Mouse (Mus musculus) granulocyte monocyte progenitor cell, adult 5-6 weeks (primary cell): Measurements from ENCODE around the gene Gm7168. TPM values are rescaled to one million over a fixed set of nuclear protein-coding genes. Genes with fewer than 3 reads are reported as not detected.
"Not testable (repeated sequence)": the region's sequence is repeated elsewhere in the genome, so short reads cannot be mapped to it uniquely, and the experiment has no call there.

Experiments
- ATAC-seq: replicated peaks from 2 replicates; pipeline ENCODE4 v1.8.0; 2016; ENCODE audit warnings: mild to moderate bottlenecking, moderate TSS enrichment, inconsistent platforms; ENCODE audit not compliant: poor library complexity, severe bottlenecking
- total RNA-seq, 2 experiments: library from RNA; stranded (forward) in 1 of 2; stranded (reverse) in 1 of 2; fragments of 200-712, 200-1000 nt in 1 of 2; fragments of >200 nt in 1 of 2; fragmentation: Nextera tagmentation in 1 of 2; gene quantifications; 2 replicates each; pipeline ENCODE4 v1.2.3; 2014 to 2017

Gene Gm7168
- total RNA-seq, 2 experiments from 2014 or later = not detected

- ATAC-seq = not testable (repeated sequence)
Observed at GRCm38 (mm10) chr17:13970796-13971195, 22.6 kb downstream of the Gm7168 start.

- ATAC-seq = no peak
Observed at GRCm38 (mm10) chr17:13987690-13988089, 39.5 kb downstream of the Gm7168 start.

GRCm38 (mm10) chr17:13993425-13993824 lies 45.3 kb downstream of the Gm7168 start:
- not testable (repeated sequence) for ATAC-seq

Other genes starting within 250 kb of the Gm7168 start
- gene Afdn, start 187.8 kb upstream of the Gm7168 start, total RNA-seq (2014; fragmentation: Nextera tagmentation) = 2.4 and 3.9 TPM in 2 replicates
- 3.4 and 3.8 TPM in 2 replicates for gene Afdn, start 187.8 kb upstream of the Gm7168 start, total RNA-seq (2017)
- not detected in 2 replicates for gene Tcte2, start 186.5 kb upstream of the Gm7168 start, total RNA-seq (2014; fragmentation: Nextera tagmentation)
- not detected in 2 replicates for gene Tcte2, start 186.5 kb upstream of the Gm7168 start, total RNA-seq (2017)
- not detected in 2 replicates for gene Gm7356, start 55.3 kb downstream of the Gm7168 start, total RNA-seq (2014; fragmentation: Nextera tagmentation)
- gene Gm7356, start 55.3 kb downstream of the Gm7168 start, total RNA-seq (2017) = not detected in 2 replicates
- gene Gm7358, start 111.2 kb downstream of the Gm7168 start, total RNA-seq (2014; fragmentation: Nextera tagmentation) = not detected in 2 replicates
- gene Gm7358, start 111.2 kb downstream of the Gm7168 start, total RNA-seq (2017) = not detected in 2 replicates